Mouse (Mus musculus): Measurements from ENCODE around the gene Gna11. TPM values are rescaled to one million over a fixed set of nuclear protein-coding genes. Genes with fewer than 3 reads are reported as not detected.

Gene Gna11
- total RNA-seq, 2 experiments from 2014 or later: 6.0 to 7.6 TPM

GRCm38 (mm10) chr10:81489941-81490340 is 55.0 kb downstream of the Gna11 start:
- ATAC-seq (replicated peaks; ENCODE audit: poor library complexity): no peak

- no peak for ATAC-seq (replicated peaks; ENCODE audit: poor library complexity)
Measured at GRCm38 (mm10) chr10:81488081-81488480, 56.9 kb downstream of the Gna11 start.

GRCm38 (mm10) chr10:81486496-81486895 is 58.5 kb downstream of the Gna11 start:
- no peak for ATAC-seq (replicated peaks; ENCODE audit: poor library complexity)

GRCm38 (mm10) chr10:81485479-81486018 is 59.4 kb downstream of the Gna11 start:
- ATAC-seq (replicated peaks; ENCODE audit: poor library complexity): peak; percentile 48

- ATAC-seq (replicated peaks; ENCODE audit: poor library complexity): peak; percentile 26
Measured at GRCm38 (mm10) chr10:81485060-81485449, 59.9 kb downstream of the Gna11 start.

- no peak; the same call in 1 of the 2 replicates for ATAC-seq (replicated peaks; ENCODE audit: poor library complexity)
Measured at GRCm38 (mm10) chr10:81484441-81485059, 60.4 kb downstream of the Gna11 start.

- ATAC-seq (replicated peaks; ENCODE audit: poor library complexity): peak; percentile 58
Measured at GRCm38 (mm10) chr10:81483983-81484382, 61.0 kb downstream of the Gna11 start.

- ATAC-seq (replicated peaks; ENCODE audit: poor library complexity): peak; percentile 52
Measured at GRCm38 (mm10) chr10:81482533-81482889, 62.5 kb downstream of the Gna11 start, which contains the start of gene Celf5. Gene Celf5, minus strand, starts transcription at chr10:81482709.

- no peak for ATAC-seq (replicated peaks; ENCODE audit: poor library complexity)
Measured at GRCm38 (mm10) chr10:81481605-81482532, 63.1 kb downstream of the Gna11 start.

Other genes starting within 250 kb of the Gna11 start
- gene Cactin, start 224.1 kb downstream of the Gna11 start, total RNA-seq (2015): 7.1 and 7.6 TPM in 2 replicates
- gene Cactin, start 224.1 kb downstream of the Gna11 start, total RNA-seq (2017): 30.8 and 32.7 TPM in 2 replicates
- gene Tbxa2r, start 216.5 kb downstream of the Gna11 start, total RNA-seq (2015): 0.20 and 0.47 TPM in 2 replicates
- gene Tbxa2r, start 216.5 kb downstream of the Gna11 start, total RNA-seq (2017): 0.47 TPM in 1 of 2 replicates, not detected in the other
- gene Gipc3, start 201.9 kb downstream of the Gna11 start, total RNA-seq (2015): 0.32 TPM in 1 of 2 replicates, not detected in the other
- 0.17 TPM in 1 of 2 replicates, not detected in the other for gene Gipc3, start 201.9 kb downstream of the Gna11 start, total RNA-seq (2017)
- gene Hmg20b, start 194.7 kb downstream of the Gna11 start, total RNA-seq (2015): 24.5 and 29.0 TPM in 2 replicates
- 22.2 and 32.3 TPM in 2 replicates for gene Hmg20b, start 194.7 kb downstream of the Gna11 start, total RNA-seq (2017)
- gene Mfsd12, start 187.7 kb downstream of the Gna11 start, total RNA-seq (2015): 6.7 and 7.0 TPM in 2 replicates
- gene Mfsd12, start 187.7 kb downstream of the Gna11 start, total RNA-seq (2017): 12.1 and 12.6 TPM in 2 replicates
- gene 4930404N11Rik, start 179.4 kb downstream of the Gna11 start, total RNA-seq (2015): 0.59 and 0.99 TPM in 2 replicates
- gene 4930404N11Rik, start 179.4 kb downstream of the Gna11 start, total RNA-seq (2017): 0.92 and 2.2 TPM in 2 replicates
- gene Fzr1, start 166.7 kb downstream of the Gna11 start, total RNA-seq (2015): 17.1 and 21.7 TPM in 2 replicates
- gene Fzr1, start 166.7 kb downstream of the Gna11 start, total RNA-seq (2017): 17.3 and 17.8 TPM in 2 replicates
- 9.3 and 13.7 TPM in 2 replicates for gene Dohh, start 160.8 kb downstream of the Gna11 start, total RNA-seq (2015)
- gene Dohh, start 160.8 kb downstream of the Gna11 start, total RNA-seq (2017): 36.5 and 52.5 TPM in 2 replicates
- 2.6 and 3.0 TPM in 2 replicates for gene Gm48551, start 160.7 kb downstream of the Gna11 start, total RNA-seq (2015)
- gene Gm48551, start 160.7 kb downstream of the Gna11 start, total RNA-seq (2017): 0.62 and 1.7 TPM in 2 replicates
- not detected in 2 replicates for gene Gm48552, start 156.2 kb downstream of the Gna11 start, total RNA-seq (2015)
- gene Gm48552, start 156.2 kb downstream of the Gna11 start, total RNA-seq (2017): 0.46 TPM in 1 of 2 replicates, not detected in the other
- gene Smim24, start 152.1 kb downstream of the Gna11 start, total RNA-seq (2015): 31.0 and 31.4 TPM in 2 replicates
- gene Smim24, start 152.1 kb downstream of the Gna11 start, total RNA-seq (2017): 7.5 and 17.1 TPM in 2 replicates
- 35.5 and 36.8 TPM in 2 replicates for gene Nfic, start 89.6 kb downstream of the Gna11 start, total RNA-seq (2015)
- 4.0 and 5.0 TPM in 2 replicates for gene Nfic, start 89.6 kb downstream of the Gna11 start, total RNA-seq (2017)
- 0.10 TPM in 1 of 2 replicates, not detected in the other for gene Celf5, start 62.5 kb downstream of the Gna11 start, total RNA-seq (2015)
- gene Celf5, start 62.5 kb downstream of the Gna11 start, total RNA-seq (2017): not detected in 2 replicates
- 81.2 and 99.2 TPM in 2 replicates for gene Ncln, start 48.8 kb downstream of the Gna11 start, total RNA-seq (2015)
- gene Ncln, start 48.8 kb downstream of the Gna11 start, total RNA-seq (2017): 85.6 and 101 TPM in 2 replicates
- gene S1pr4, start 45.1 kb downstream of the Gna11 start, total RNA-seq (2015): 8.3 and 8.9 TPM in 2 replicates
- 6.2 and 9.5 TPM in 2 replicates for gene S1pr4, start 45.1 kb downstream of the Gna11 start, total RNA-seq (2017)
- gene Gna15, start 21.0 kb downstream of the Gna11 start, total RNA-seq (2015): 29.4 and 31.9 TPM in 2 replicates
- gene Gna15, start 21.0 kb downstream of the Gna11 start, total RNA-seq (2017): 28.7 and 28.9 TPM in 2 replicates
- gene Aes, start 14.3 kb upstream of the Gna11 start, total RNA-seq (2015): 197 and 225 TPM in 2 replicates
- gene Aes, start 14.3 kb upstream of the Gna11 start, total RNA-seq (2017): 178 and 191 TPM in 2 replicates
- gene Tle2, start 29.4 kb upstream of the Gna11 start, total RNA-seq (2015): 0.95 and 1.5 TPM in 2 replicates
- gene Tle2, start 29.4 kb upstream of the Gna11 start, total RNA-seq (2017): 0.08 and 3.5 TPM in 2 replicates
- gene Tle6, start 55.9 kb upstream of the Gna11 start, total RNA-seq (2015): 15.4 and 18.4 TPM in 2 replicates
- 3.5 and 13.3 TPM in 2 replicates for gene Tle6, start 55.9 kb upstream of the Gna11 start, total RNA-seq (2017)
- 1.2 and 3.1 TPM in 2 replicates for gene BC025920, start 61.1 kb upstream of the Gna11 start, total RNA-seq (2015)
- 1.2 and 2.2 TPM in 2 replicates for gene BC025920, start 61.1 kb upstream of the Gna11 start, total RNA-seq (2017)
- 8.3 and 9.5 TPM in 2 replicates for gene Sirt6, start 82.6 kb upstream of the Gna11 start, total RNA-seq (2015)
- 4.1 and 5.3 TPM in 2 replicates for gene Sirt6, start 82.6 kb upstream of the Gna11 start, total RNA-seq (2017)
- 5.8 and 6.8 TPM in 2 replicates for gene Ankrd24, start 83.3 kb upstream of the Gna11 start, total RNA-seq (2015)
- 7.0 and 8.9 TPM in 2 replicates for gene Ankrd24, start 83.3 kb upstream of the Gna11 start, total RNA-seq (2017)
- gene Gm10778, start 103.9 kb upstream of the Gna11 start, total RNA-seq (2015): 4.4 and 8.6 TPM in 2 replicates
- gene Gm10778, start 103.9 kb upstream of the Gna11 start, total RNA-seq (2017): 4.6 and 4.9 TPM in 2 replicates
- 14.7 and 30.3 TPM in 2 replicates for gene Zfp433, start 159.6 kb upstream of the Gna11 start, total RNA-seq (2015)
- gene Zfp433, start 159.6 kb upstream of the Gna11 start, total RNA-seq (2017): 18.4 and 22.5 TPM in 2 replicates
- 0.49 and 2.0 TPM in 2 replicates for gene Gm3055, start 226.0 kb upstream of the Gna11 start, total RNA-seq (2015)
- gene Gm3055, start 226.0 kb upstream of the Gna11 start, total RNA-seq (2017): 0.91 and 2.1 TPM in 2 replicates

Data from megakaryocyte progenitor cell, adult 5-6 weeks (primary cell).